Mouse (Mus musculus) megakaryocyte progenitor cell, adult 5-6 weeks (primary cell): ENCODE results near the gene Pla2g2f. TPM values are rescaled to one million over a fixed set of nuclear protein-coding genes. Genes with fewer than 3 reads are reported as not detected.

Source experiments
- ATAC-seq: replicated peaks from 2 replicates; pipeline ENCODE4 v1.8.0; 2016; ENCODE audit warnings: mild to moderate bottlenecking, moderate TSS enrichment, inconsistent platforms; ENCODE audit not compliant: poor library complexity
- total RNA-seq, 2 experiments: library from RNA; stranded (forward) in 1 of 2; stranded (reverse) in 1 of 2; fragments of 157-497, 149-512 nt in 1 of 2; fragments of 200-1000 nt in 1 of 2; gene quantifications; 2 replicates each; pipeline versions ENCODE4 v1.2.3 to v1.2.4; 2015 to 2017

Gene Pla2g2f
- total RNA-seq, 2 experiments from 2014 or later: not detected

DNA sequence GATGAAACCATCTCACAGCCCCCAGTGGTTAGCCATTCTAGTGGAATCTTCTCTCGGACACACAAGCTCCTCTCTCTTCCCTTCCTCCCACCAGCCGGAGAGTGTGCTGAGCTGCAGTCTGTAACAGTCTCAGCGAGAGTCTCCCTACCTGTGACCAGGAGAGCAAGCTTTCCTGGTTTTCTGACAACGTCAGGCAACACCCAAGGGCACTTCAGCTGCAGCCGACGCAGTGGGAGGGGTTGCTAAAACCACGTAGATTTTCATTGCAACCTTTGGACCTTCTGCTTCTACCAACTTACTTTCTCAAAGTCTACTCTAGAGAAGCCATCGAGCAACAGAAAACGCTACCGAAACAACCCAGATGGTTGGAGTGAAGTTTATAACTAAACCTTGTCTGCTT, 14.5 kb upstream of the Pla2g2f start:
- ATAC-seq: no peak

DNA sequence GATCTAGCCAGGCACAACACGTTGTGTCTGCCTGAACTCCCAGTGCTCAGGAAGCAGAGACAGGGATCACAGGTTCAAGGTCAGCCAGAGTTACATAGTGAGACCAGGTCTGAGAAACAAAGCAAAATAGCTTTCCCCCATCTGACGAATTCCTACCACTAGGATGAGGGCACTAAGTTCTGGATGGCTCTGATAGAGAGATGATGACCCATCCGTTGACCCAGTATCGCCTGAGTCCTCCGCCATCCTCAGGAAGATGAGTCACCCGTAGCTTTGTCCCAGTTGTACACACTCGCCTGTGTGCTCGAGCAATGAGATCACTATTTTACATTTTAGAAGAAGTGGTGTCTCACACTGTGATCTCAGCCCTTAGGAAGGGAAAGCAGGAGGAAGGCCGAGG, 4.8 kb upstream of the Pla2g2f start:
- no peak for ATAC-seq

DNA sequence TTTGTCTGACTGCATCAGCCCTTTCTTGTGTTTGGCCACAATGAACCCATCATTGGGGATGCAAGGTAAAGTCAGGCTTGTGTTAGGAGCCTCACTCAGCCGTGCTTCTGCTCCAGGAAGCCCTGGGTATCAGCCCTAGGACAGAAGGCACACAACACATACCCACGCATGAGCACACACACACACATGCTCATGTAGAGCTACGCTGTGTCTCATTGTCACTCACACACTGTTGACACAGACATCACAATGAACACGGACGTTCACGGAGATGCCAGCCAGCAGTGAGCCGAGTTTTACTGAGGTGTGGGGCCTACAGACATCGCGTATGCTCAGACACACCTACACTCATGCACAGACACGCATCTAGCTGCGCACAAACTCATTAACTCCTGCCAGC, 1.4 kb downstream of the Pla2g2f start:
- no peak for ATAC-seq

DNA sequence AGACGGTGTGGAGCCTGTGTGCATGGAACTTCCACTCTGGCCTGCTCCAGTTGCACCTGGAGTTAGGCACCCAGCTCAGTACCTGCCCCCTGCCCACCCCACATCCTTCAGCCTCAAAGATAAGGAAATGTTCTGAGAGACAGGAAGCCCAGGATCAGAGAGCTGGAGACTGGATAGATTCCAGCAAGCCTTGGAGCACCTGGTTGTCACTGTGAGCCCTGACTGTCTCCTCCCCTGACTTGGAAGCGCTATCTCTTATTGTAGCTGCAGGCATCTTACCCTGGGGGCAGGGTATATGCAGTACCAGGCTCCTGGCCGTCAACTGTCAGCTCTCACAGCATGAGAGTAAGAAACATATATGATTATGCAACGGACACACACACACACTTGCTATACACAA, 2.0 kb downstream of the Pla2g2f start:
- ATAC-seq: no peak

DNA sequence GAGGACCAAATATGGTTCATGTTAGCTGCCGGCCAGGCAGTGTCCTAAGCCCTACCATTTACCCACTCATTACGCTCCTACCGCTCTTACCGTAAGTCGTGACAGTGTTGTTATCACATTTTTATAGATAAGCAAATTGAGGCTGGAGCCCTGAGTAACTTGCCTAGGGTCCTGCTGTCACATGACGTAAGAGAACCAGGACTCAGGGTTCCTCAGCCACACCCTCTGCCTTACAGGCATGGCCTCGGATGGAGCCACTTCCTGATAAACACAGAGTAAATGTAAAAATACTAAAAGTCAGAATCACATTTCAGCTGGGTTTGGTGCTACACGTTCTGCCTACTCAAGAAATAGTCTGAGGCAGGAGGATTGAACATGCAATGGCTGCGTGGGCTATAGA, 3.0 kb downstream of the Pla2g2f start:
- ATAC-seq: no peak

DNA sequence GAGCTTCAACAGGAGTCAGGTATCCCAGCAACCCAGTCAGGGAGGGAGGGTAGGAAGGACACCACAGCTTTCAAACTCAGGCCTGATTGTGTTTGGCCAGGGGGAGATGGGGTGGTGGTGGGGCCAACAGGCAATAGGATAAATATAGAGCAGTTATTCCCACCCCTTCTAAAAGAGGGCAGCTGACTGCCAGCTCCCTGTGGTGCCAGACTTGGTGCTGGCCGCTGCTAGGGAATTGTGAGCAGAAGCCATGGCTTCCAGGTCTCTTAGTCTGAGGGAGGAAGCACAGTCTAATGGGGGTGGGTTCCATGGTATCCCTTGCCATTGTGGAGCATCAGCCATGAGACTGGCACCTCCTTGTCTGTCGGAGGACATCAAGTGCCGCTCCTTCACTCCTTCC, 3.8 kb downstream of the Pla2g2f start:
- no peak for ATAC-seq

DNA sequence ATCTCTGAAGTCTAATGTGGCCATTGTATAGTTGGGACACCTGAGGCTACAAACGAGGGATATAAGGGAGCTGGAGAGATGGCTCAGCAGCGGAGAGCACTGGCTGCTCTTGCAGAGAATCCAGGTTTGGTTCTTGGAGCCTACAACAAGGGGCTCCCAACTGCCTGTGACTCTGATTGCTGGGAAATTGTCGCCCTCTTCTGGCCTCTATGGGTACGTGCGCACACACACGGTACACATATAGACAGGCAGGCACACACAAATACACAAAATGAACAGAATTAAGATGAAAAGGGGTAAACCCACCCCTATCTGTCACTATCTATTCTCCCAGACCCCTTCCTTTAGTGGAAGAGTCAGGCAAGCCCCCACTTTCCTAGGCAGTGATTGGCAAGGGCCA, 4.8 kb downstream of the Pla2g2f start:
- ATAC-seq: no peak

DNA sequence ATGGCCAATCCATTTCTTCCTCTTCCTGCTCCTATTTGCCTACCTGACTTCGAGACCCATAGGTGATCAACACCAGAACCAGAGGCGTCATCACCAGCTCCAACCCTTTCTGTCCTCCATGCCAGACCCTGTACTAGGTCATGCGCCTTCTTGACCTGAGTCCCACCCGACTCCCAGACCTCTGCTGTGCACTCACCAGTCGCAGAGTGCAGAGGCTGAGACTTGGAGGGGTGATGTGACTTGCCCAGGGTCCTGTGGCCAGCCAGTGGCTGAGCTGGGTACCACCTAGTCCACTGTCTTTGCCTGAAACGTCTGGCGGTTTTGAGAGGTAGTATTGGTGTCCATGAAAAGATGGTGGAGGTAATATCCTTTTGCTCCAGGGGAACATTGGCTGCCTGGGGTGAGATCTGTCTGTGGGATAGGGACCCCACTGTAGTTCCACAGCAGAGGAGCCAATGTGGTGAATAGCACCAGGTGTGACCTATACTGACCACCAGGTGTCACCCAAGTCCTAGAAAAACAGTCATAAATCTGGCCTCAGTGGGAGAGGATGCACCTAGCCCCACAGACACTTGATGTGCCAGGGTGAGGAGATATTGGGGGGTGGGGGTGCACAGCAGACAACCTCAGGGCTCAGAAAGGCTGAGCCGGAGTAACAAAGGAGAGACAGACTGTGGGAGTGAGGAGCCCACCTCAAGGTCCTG, 8.9 kb downstream of the Pla2g2f start:
- ATAC-seq: peak; percentile 61; the same call in 1 of the 2 replicates

DNA sequence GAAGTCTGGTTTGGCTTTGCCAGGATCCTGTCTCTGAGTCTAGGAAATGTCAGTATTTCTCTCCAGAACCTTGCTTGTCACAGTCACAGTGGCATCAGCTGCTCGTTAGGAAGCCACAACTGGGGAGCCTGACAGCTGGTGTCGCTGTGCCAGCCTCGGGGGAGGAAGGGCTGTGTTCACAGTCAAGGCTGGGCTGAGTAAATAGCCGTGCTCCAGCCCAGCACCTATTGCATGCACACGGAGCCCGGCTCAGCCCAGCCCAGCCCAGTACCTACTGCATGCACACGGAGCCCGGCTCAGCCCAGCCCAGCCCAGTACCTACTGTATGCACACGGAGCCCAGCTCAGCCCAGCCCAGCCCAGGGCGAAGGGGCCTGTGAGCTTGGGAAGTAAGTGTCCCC, 9.6 kb downstream of the Pla2g2f start:
- no peak for ATAC-seq

DNA sequence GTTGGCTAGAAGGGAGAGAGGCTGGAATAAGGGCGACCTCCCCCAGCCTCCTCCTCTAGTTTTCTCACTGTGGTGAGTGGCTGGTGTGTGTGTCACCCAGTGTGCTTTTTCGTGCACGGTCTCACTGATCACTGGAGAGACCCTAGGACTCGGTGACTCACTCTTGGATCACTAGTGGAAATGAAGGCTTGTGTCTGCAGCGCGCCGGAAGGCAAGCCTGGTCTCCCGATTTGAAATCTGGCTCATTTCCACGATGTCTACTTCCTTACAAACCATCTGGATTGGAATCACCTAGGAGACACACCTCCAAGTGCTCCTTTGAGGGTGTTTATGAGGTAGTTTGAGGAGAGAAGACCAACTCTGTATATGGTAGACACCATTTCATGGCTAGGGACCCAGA, 10.6 kb downstream of the Pla2g2f start:
- ATAC-seq: no peak

DNA sequence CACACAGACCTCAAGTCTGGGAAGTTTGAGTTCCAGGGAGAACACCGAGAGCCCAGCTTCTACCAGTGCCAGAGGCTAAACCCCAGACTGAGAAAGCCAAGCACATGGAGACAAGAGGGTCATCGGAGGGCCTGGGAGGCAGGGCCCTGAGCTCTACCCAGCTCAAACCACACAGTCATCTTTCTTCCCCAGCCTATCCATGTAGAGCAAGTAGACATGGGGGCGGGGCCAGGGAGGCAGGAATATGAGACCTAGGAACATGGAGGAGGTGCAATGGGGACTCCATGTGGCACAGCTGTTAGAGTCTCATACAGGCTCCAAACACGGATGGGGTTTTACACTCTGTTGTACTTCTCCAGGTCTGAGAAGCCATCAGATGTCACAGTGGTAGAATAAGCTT, 11.5 kb downstream of the Pla2g2f start:
- ATAC-seq: no peak

DNA sequence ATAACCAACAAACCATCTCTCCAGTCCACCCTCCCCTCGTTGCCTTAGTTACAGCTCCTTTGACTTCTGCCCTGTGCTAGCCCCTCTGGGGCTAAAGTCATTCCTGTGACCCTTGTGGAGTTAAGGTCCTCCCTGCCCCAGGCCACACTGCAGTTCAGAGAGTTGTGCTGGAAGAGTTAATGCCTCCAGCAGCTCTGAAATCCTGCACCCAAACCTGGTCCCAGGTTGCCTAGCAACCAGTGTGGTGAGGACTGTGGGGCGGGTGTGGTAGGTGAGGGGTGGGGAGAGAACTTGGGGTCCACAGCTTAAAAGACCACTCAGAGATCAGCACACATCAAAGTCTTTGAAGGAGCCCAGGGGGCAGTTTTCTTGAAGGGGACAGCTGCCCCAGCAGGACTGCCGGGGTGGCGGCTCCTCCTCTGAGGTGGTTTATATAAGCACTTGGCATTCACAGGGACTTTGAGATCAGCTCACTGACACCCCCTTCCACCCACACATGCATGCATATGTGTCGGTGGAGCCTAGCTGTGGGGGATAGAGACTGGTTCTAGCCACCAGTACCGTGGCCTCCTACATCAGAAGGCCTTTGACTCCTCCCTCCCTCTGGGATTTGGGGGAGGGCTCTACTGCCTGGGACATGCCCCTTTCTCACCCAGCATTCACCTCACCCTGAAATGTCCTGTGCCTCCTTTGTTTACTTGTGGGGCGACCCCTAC, 18.1 kb downstream of the Pla2g2f start:
- ATAC-seq: no peak

DNA sequence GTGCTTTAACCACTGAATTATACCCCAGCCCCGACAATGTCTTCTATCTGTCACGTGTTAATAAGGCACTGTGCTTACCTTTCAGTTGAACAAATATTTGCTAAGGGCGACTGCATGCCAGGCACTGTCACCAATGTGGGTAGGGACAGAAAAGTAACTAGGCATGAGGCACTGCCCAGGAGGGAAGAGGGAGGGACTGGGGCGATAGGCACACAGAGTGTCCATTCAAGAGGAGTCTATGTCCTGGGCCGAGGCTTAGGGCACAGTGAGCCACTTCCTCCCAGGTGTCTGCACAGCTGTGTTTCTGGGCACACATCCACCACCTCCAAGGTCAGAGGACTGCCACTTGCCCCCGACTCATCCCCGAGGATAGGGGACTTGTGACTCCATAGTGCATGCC, 20.4 kb downstream of the Pla2g2f start, which contains the start of gene Ubxn10:
TSS of gene Ubxn10 (minus strand) at position 137 of the 400 bp plus-strand sequence.
- no peak for ATAC-seq

DNA sequence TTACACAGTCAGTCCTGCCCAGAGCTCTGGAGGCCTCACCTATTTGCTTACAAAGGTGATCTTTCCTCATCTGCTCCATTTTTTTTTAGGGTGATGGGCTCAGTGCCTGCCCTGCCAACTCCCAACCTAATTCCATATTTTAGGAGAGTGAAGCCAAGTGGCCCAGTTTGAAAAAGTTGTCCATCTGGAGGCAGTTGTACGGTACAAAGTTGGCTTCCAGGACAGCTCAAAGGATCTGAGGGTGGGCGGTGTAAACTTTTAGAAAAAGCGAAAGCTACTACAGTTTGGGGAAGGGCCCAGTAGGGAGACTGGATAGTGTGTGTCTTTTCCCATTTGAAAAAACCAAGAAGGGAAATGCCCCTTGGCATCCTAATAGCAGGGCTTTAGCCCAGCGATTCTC, 22.6 kb downstream of the Pla2g2f start:
- no peak for ATAC-seq

DNA sequence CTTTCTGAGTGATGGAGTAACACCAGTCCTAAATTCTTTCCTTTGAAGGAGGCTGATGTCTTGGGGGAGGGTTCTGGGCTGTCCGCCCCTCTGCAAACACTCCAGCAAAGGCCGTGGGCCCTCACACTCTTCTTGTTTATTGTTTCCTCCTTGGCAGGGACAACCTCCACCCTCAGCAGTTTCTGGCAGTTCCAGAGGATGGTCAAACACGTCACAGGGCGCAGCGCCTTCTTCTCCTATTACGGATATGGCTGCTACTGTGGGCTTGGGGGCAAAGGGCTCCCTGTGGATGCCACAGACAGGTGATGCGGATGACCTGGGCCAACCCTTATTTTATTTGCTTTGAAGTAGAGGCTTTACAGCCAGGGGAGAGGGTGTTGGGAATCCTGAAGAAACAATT, 23.3 kb downstream of the Pla2g2f start:
- no peak for ATAC-seq

DNA sequence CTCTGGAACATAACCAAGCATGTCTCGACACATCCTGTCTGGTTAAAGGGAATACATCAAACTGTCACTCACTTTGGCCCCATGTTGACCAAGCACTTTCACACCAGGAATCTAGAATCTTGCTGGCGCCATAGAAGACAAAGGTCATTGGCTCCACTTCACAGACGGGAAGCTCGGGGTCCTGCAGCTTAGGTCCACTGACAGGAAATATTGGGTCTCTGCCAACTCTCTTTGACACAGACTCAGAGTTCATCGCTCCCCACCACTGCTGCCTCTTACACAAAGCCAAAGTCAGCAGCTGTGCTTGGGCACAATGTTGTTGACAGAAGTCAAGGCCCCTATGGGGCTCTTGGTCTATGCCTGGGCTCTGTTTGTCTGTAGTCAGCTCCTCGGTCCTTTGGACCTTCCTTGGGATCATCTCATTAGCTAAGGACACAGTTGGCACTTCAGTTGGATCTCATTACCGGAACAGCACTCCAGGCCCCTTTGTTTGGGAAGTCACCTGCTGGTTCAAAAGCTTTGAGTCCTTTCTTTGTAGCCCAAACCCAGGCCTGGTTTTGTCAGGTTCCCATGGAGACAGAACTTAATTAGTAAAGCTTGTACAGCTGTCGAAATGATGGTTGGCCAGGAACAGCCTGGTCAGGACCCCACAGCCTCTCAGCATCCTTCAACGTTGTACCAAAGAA, 28.3 kb downstream of the Pla2g2f start:
- ATAC-seq: no peak

DNA sequence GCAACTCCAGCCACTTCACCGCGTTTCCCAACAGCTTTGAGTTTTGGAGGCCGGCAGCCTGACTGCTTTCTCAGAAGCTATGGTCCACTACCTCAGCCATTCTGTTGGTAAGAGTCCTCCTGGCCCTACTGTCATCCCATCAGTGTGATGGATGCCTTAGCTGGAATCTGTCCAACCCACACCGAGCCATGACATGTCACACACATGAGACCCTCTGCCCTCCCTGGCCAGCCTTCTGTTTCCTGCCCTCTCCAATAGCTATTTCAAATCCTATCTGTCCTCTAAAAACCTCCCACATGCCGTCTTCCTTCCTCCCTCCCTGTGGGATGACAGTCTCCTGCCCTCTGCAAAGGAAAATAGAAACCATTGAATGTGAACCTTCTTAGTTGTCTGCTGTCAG, 31.7 kb downstream of the Pla2g2f start:
- ATAC-seq: no peak

DNA sequence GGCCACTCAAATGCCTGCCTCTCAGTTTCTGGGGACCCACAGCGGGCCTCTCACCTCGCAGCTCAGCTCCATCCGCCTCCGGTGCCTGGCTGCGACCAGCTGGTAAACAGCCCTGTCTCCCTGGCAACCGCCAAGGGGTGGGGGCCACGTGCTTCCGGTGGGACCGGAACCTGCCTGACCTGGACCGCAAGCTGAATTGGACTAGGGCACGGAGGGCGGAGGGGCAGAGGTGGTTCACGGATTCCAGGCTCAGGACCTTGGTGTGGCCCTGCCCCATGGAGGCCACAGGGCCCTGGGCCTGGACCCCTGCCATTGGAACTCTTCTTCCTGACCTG, 32.3 kb downstream of the Pla2g2f start:
- no peak for ATAC-seq

DNA sequence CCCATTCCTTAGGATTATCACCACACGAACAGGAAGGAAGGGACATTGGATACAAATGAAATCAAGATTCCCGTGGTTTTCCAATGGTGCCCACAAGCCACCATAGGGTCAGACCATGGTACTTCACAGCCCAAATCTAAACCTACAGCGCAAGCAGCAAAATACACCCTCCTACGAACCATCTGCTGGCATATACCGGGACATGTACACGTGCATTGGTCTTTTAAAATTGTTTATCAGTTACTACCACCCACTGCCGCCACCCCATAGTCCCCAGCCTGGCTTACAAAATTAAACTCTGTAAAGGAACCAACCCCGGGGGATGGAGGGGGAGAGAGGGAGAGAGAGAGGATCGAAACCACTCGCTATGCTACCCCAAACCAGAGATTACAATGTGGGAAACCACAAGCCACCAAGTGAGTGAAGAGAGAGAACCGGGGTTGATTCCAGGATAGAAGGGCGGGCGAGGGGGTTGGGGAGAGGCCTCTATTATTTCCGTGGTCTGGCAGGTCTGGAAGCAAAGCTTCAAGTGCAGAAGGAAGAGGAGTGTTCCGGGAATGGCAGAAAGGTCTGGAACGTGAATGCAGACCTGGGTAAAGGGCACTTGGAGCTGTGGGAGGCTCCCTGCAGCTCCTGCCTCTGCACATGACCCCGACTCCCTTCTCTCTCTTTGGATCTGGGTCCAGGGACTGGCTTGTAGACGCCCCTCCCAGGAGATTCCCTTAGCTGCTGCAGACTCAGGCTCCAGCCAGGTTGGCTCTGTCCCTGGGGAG, 32.9 kb downstream of the Pla2g2f start, which contains the start of gene Pla2g2c:
TSS of gene Pla2g2c (plus strand) at position 439 of the 773 bp plus-strand sequence.
- ATAC-seq: peak; percentile 42; the same call in 1 of the 2 replicates

DNA sequence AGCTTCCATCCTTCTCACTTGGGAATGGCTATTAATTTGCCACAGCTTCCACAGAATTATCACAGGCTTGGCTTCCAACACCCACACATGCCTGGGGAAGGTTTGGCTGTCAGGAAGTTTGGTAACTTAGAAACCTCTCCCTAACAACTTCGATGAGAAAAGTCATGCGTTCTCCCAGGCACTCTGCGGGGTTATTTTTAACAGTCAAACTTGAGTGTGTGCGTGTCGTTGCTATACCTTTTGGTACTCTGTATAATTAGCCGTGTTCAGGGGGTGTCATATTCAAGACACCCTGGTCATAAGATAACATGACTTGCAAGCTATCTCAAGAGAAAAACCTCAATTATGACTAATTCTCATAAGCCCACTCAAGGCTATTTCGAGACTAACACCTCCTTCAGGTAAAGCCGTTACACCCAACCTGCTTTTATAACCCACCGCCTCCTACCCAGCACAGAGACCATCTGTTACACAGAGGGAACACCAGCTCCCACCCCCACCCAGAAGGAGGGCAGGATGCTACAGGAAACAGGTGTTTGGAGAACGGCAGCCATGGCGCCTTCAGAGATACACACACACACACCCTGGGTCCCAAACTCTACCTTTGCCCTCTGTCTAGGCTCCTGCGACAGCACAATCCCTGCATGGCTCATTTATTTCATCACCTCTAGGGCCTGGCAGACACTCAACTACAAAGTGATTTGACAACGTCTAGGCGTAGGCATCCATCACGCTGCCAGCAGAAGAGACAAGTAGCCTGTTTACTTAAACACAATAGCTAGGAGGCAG, 33.7 kb downstream of the Pla2g2f start:
- no peak for ATAC-seq

DNA sequence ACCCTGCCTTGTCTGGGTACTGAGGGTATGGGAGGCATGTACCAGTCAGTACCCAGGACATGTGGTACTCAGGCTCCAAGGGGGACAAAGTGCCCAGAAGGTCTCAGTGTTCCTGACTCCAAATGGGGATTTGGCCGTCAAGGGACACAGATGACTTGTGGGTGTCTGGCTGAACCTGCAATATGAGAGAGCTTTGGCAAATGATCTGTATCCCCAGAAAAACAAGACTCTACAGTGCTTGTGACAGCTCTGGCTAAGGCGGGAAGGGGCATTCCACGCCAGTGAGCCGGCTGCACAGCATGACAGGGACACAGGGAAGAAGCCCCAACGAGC, 38.2 kb downstream of the Pla2g2f start:
- ATAC-seq: no peak
